Mouse (Mus musculus): ENCODE results near the gene Sdcbp2. TPM values are rescaled to one million over a fixed set of nuclear protein-coding genes. Genes with fewer than 3 reads are reported as not detected.

Gene Sdcbp2
- polyA plus RNA-seq, 1 experiment from 2014 or later: 1.2 TPM

GRCm38 (mm10) chr2:151634903-151635302, 62.5 kb downstream of the Sdcbp2 start:
- Histone ChIP-seq H3K36me3 (no peaks in the 10 kb centered on the region), H3K4me2 (peak overlapping the region; percentile 9; the same call in 1 of the 2 replicates), H3K27me3 (replicated peaks) (0 out of 2 replicates have a peak, but pooled peaks cover 3% of the 10 kb centered on the region), H3K9ac (replicated peaks) (no peak overlapping the region), H3K4me1 (peaks cover 29% of the 10 kb centered on the region), H3K4me3 (replicated peaks) (no peak overlapping the region), H3K27ac (replicated peaks) (no peak overlapping the region), H3K9me3 (replicated peaks) (no peaks in the 10 kb centered on the region)
- ATAC-seq (ENCODE audit: low FRiP score): no peak
- WGBS: 22% methylated on average over 2 of the region's 2 CpGs

DNA sequence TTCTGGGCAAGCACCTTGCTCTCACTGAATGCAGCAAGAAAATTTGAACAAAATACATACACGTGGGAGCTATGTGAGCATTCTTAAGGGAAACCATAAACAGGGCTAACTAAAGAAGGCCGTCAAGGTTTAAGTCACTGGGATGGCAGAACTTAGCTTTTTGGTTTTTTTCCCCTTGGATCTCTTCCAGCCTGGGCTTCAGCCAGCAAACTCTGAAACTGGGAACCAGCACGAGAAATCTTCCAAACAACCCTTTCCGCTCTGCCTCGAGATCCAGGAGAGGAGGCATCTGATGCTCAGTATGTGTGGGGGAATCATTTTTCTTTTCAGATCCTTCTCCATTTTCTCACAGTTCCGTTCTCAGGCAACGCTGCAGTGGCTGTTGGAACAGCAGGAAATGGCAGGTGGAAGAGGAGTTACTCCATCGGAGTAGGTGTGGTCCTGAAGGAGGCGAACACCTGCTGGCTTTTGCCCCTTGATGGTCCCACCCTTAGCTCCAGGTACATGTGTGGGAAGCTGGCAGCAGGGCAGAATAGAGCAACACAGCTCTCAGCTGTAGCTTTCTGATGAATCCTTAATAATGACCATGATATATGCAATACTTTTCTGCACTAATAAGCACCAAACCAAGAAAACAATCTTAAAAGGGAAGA, 63.1 kb downstream of the Sdcbp2 start:
- no peak overlapping the region for H3K9ac ChIP-seq (replicated peaks)
- H3K36me3 ChIP-seq: no peaks in the 10 kb centered on the region
- H3K4me1 ChIP-seq: peaks cover 23% of the 10 kb centered on the region
- 64% methylated on average over 9 of the region's 9 CpGs for WGBS
- no peak overlapping the region for H3K4me2 ChIP-seq
- H3K27ac ChIP-seq (replicated peaks): no peak overlapping the region
- no peak overlapping the region for H3K4me3 ChIP-seq (replicated peaks)
- ATAC-seq (ENCODE audit: low FRiP score): no peak
- 0 out of 2 replicates have a peak, but pooled peaks cover 3% of the 10 kb centered on the region for H3K27me3 ChIP-seq (replicated peaks)
- no peaks in the 10 kb centered on the region for H3K9me3 ChIP-seq (replicated peaks)

- Histone ChIP-seq H3K4me1 (peaks cover 17% of the 10 kb centered on the region), H3K36me3 (no peaks in the 10 kb centered on the region), H3K9me3 (replicated peaks) (no peaks in the 10 kb centered on the region), H3K4me3 (replicated peaks) (no peak overlapping the region), H3K4me2 (no peak overlapping the region), H3K9ac (replicated peaks) (no peak overlapping the region), H3K27ac (replicated peaks) (no peak overlapping the region), H3K27me3 (replicated peaks) (0 out of 2 replicates have a peak, but pooled peaks cover 3% of the 10 kb centered on the region)
- no peak for ATAC-seq (ENCODE audit: low FRiP score)
- 85% methylated on average over 2 of the region's 2 CpGs for WGBS
Measured at GRCm38 (mm10) chr2:151636015-151636402, 63.6 kb downstream of the Sdcbp2 start.

Other genes with a start within 250 kb of the Sdcbp2 start
- not detected in 2 replicates for gene 4921509C19Rik, start 96.5 kb upstream of the Sdcbp2 start, polyA plus RNA-seq (2015; fragmentation: Nextera tagmentation; extraction: Ambion mirVana)
- 254 and 270 TPM in 2 replicates for gene Nsfl1c, start 78.4 kb upstream of the Sdcbp2 start, polyA plus RNA-seq (2015; fragmentation: Nextera tagmentation; extraction: Ambion mirVana)
- 644 and 655 TPM in 2 replicates for gene Fkbp1a, start 30.1 kb upstream of the Sdcbp2 start, polyA plus RNA-seq (2015; fragmentation: Nextera tagmentation; extraction: Ambion mirVana)
- gene Snph, start 60.0 kb downstream of the Sdcbp2 start, polyA plus RNA-seq (2015; fragmentation: Nextera tagmentation; extraction: Ambion mirVana): 28.6 and 33.0 TPM in 2 replicates
- 0.33 and 0.36 TPM in 2 replicates for gene Rad21l, start 95.9 kb downstream of the Sdcbp2 start, polyA plus RNA-seq (2015; fragmentation: Nextera tagmentation; extraction: Ambion mirVana)
- gene Tmem74b, start 129.4 kb downstream of the Sdcbp2 start, polyA plus RNA-seq (2015; fragmentation: Nextera tagmentation; extraction: Ambion mirVana): 24.5 and 30.5 TPM in 2 replicates
- gene Psmf1, start 171.6 kb downstream of the Sdcbp2 start, polyA plus RNA-seq (2015; fragmentation: Nextera tagmentation; extraction: Ambion mirVana): 58.3 and 60.5 TPM in 2 replicates

Data from neural tube, embryonic 15.5 days (tissue).